Mouse (Mus musculus): ENCODE measurements at regions not wholly inside any gene's neighbourhood (a gene's known extent, or its start where the extent isn't known, plus 50 kb on each side); places are given as distances from the start of the nearest gene placed in this dataset.

- H3K27me3 ChIP-seq (ENCODE audit: control insufficient read depth, insufficient read depth, low read length), result no peaks in the 10 kb centered on the region
- H3K4me3 ChIP-seq (ENCODE audit: control insufficient read depth, low read depth, low read length), result no peak overlapping the region
- no peaks in the 10 kb centered on the region for H3K36me3 ChIP-seq (ENCODE audit: control insufficient read depth, insufficient read depth, low read length)
- TF ChIP-seq CTCF (IDR thresholded peaks at IDR 0.05; ENCODE audit: control insufficient read depth, insufficient read depth, insufficient replicate concordance, low read depth, low read length) (no peak), POLR2A (IDR thresholded peaks at IDR 0.05; ENCODE audit: control insufficient read depth, low read depth, low read length) (no peak)
- H3K27ac ChIP-seq (ENCODE audit: control insufficient read depth, insufficient read depth, low read depth, low read length), result no peak overlapping the region
- H3K4me1 ChIP-seq (ENCODE audit: control insufficient read depth, insufficient read depth, low read length), result no peaks in the 10 kb centered on the region
These were observed 260.3 kb upstream of the Rag2 start for GRCm38 (mm10) chr2:101364256-101364655.

GRCm38 (mm10) chr2:101368278-101368677 is 256.2 kb upstream of the Rag2 start:
- Histone ChIP-seq H3K27ac (ENCODE audit: control insufficient read depth, insufficient read depth, low read depth, low read length) (no peak overlapping the region), H3K27me3 (ENCODE audit: control insufficient read depth, insufficient read depth, low read length) (no peaks in the 10 kb centered on the region), H3K4me1 (ENCODE audit: control insufficient read depth, insufficient read depth, low read length) (no peaks in the 10 kb centered on the region), H3K36me3 (ENCODE audit: control insufficient read depth, insufficient read depth, low read length) (no peaks in the 10 kb centered on the region), H3K4me3 (ENCODE audit: control insufficient read depth, low read depth, low read length) (no peak overlapping the region)
- TF ChIP-seq CTCF (IDR thresholded peaks at IDR 0.05; ENCODE audit: control insufficient read depth, insufficient read depth, insufficient replicate concordance, low read depth, low read length), result no peak
- TF ChIP-seq POLR2A (IDR thresholded peaks at IDR 0.05; ENCODE audit: control insufficient read depth, low read depth, low read length), result no peak

GRCm38 (mm10) chr2:101370991-101371736 is 253.4 kb upstream of the Rag2 start:
- no peak overlapping the region for H3K4me3 ChIP-seq (ENCODE audit: control insufficient read depth, low read depth, low read length)

GRCm38 (mm10) chr2:101371834-101372493 is 252.6 kb upstream of the Rag2 start:
- Histone ChIP-seq H3K27ac (ENCODE audit: control insufficient read depth, insufficient read depth, low read depth, low read length) (no peak overlapping the region), H3K4me3 (ENCODE audit: control insufficient read depth, low read depth, low read length) (no peak overlapping the region), H3K27me3 (ENCODE audit: control insufficient read depth, insufficient read depth, low read length) (no peaks in the 10 kb centered on the region), H3K4me1 (ENCODE audit: control insufficient read depth, insufficient read depth, low read length) (no peaks in the 10 kb centered on the region), H3K36me3 (ENCODE audit: control insufficient read depth, insufficient read depth, low read length) (no peaks in the 10 kb centered on the region)
- no peak for TF ChIP-seq POLR2A (IDR thresholded peaks at IDR 0.05; ENCODE audit: control insufficient read depth, low read depth, low read length)
- TF ChIP-seq CTCF (IDR thresholded peaks at IDR 0.05; ENCODE audit: control insufficient read depth, insufficient read depth, insufficient replicate concordance, low read depth, low read length), result no peak

More at GRCm38 (mm10) chr2:101370991-101371736, 253.4 kb upstream of the Rag2 start:
- Histone ChIP-seq H3K27ac (ENCODE audit: control insufficient read depth, insufficient read depth, low read depth, low read length) (no peak overlapping the region), H3K27me3 (ENCODE audit: control insufficient read depth, insufficient read depth, low read length) (no peaks in the 10 kb centered on the region), H3K36me3 (ENCODE audit: control insufficient read depth, insufficient read depth, low read length) (no peaks in the 10 kb centered on the region), H3K4me1 (ENCODE audit: control insufficient read depth, insufficient read depth, low read length) (no peaks in the 10 kb centered on the region)
- no peak for TF ChIP-seq CTCF (IDR thresholded peaks at IDR 0.05; ENCODE audit: control insufficient read depth, insufficient read depth, insufficient replicate concordance, low read depth, low read length)
- no peak for TF ChIP-seq POLR2A (IDR thresholded peaks at IDR 0.05; ENCODE audit: control insufficient read depth, low read depth, low read length)

GRCm38 (mm10) chr2:101380595-101380994 is 243.9 kb upstream of the Rag2 start:
- Histone ChIP-seq H3K4me3 (ENCODE audit: control insufficient read depth, low read depth, low read length) (no peak overlapping the region), H3K4me1 (ENCODE audit: control insufficient read depth, insufficient read depth, low read length) (no peaks in the 10 kb centered on the region), H3K27me3 (ENCODE audit: control insufficient read depth, insufficient read depth, low read length) (no peaks in the 10 kb centered on the region), H3K36me3 (ENCODE audit: control insufficient read depth, insufficient read depth, low read length) (no peaks in the 10 kb centered on the region), H3K27ac (ENCODE audit: control insufficient read depth, insufficient read depth, low read depth, low read length) (no peak overlapping the region)
- no peak for TF ChIP-seq POLR2A (IDR thresholded peaks at IDR 0.05; ENCODE audit: control insufficient read depth, low read depth, low read length)
- TF ChIP-seq CTCF (IDR thresholded peaks at IDR 0.05; ENCODE audit: control insufficient read depth, insufficient read depth, insufficient replicate concordance, low read depth, low read length), result no peak

- no peak overlapping the region for H3K27ac ChIP-seq (ENCODE audit: control insufficient read depth, insufficient read depth, low read depth, low read length)
These were observed 209.5 kb upstream of the Rag2 start for GRCm38 (mm10) chr2:101415002-101415401.

GRCm38 (mm10) chr2:101416702-101417101 is 207.8 kb upstream of the Rag2 start:
- Histone ChIP-seq H3K4me3 (ENCODE audit: control insufficient read depth, low read depth, low read length) (no peak overlapping the region), H3K4me1 (ENCODE audit: control insufficient read depth, insufficient read depth, low read length) (no peaks in the 10 kb centered on the region), H3K27me3 (ENCODE audit: control insufficient read depth, insufficient read depth, low read length) (no peaks in the 10 kb centered on the region), H3K27ac (ENCODE audit: control insufficient read depth, insufficient read depth, low read depth, low read length) (no peak overlapping the region), H3K36me3 (ENCODE audit: control insufficient read depth, insufficient read depth, low read length) (no peaks in the 10 kb centered on the region)
- TF ChIP-seq CTCF (IDR thresholded peaks at IDR 0.05; ENCODE audit: control insufficient read depth, insufficient read depth, insufficient replicate concordance, low read depth, low read length), result no peak
- TF ChIP-seq POLR2A (IDR thresholded peaks at IDR 0.05; ENCODE audit: control insufficient read depth, low read depth, low read length), result no peak

More at GRCm38 (mm10) chr2:101415002-101415401, 209.5 kb upstream of the Rag2 start:
- no peak overlapping the region for H3K4me3 ChIP-seq (ENCODE audit: control insufficient read depth, low read depth, low read length)
- no peaks in the 10 kb centered on the region for H3K27me3 ChIP-seq (ENCODE audit: control insufficient read depth, insufficient read depth, low read length)
- no peak for TF ChIP-seq POLR2A (IDR thresholded peaks at IDR 0.05; ENCODE audit: control insufficient read depth, low read depth, low read length)
- no peak for TF ChIP-seq CTCF (IDR thresholded peaks at IDR 0.05; ENCODE audit: control insufficient read depth, insufficient read depth, insufficient replicate concordance, low read depth, low read length)
- H3K4me1 ChIP-seq (ENCODE audit: control insufficient read depth, insufficient read depth, low read length), result no peaks in the 10 kb centered on the region
- H3K36me3 ChIP-seq (ENCODE audit: control insufficient read depth, insufficient read depth, low read length), result no peaks in the 10 kb centered on the region

Measured in testis, adult 2 months (tissue).